Mouse (Mus musculus): ENCODE results near the gene Prickle2. TPM values are rescaled to one million over a fixed set of nuclear protein-coding genes. Genes with fewer than 3 reads are reported as not detected.

Gene Prickle2
- 7.4 and 8.2 TPM in 2 replicates for polyA plus RNA-seq (2015; fragmentation: Nextera tagmentation; extraction: Ambion mirVana)

DNA sequence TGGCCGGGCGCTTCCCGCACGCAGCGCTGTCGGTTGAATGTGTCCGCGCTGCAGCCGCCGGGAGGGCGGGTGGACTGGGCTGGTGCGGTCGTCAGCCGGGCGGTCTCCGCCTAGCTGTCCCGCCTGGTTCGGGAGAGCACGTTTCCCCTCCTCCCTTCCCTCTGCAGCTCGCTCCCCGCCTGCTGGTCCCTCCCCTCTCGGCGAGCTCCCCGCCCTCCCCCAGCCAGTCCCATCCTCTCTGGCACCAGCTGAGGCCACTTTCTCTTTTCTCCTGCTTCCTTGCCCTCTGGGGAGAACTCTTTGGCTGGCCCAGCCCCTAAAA, at the start of gene Prickle2:
Prickle2 (minus strand) TSS at position 11 of the 322 bp plus-strand sequence.

Other genes with a start within 250 kb of the Prickle2 start
- gene A730049H05Rik, start 110.3 kb upstream of the Prickle2 start, polyA plus RNA-seq (2015; fragmentation: Nextera tagmentation; extraction: Ambion mirVana): 0.45 and 0.65 TPM in 2 replicates
- 0.16 and 0.24 TPM in 2 replicates for gene Gm15737, start 163.2 kb upstream of the Prickle2 start, polyA plus RNA-seq (2015; fragmentation: Nextera tagmentation; extraction: Ambion mirVana)
- 5.7 and 7.1 TPM in 2 replicates for gene Adamts9, start 237.3 kb upstream of the Prickle2 start, polyA plus RNA-seq (2015; fragmentation: Nextera tagmentation; extraction: Ambion mirVana)

Measured in urinary bladder, postnatal 0 days (tissue).